Mouse (Mus musculus) liver, postnatal 0 days (tissue): ENCODE results near the gene Gm49711.

Experiments used
- CTCF ChIP-seq: sonication (generic); IDR thresholded peaks from 2 replicates; pipeline ENCODE4 v1.5.1; 2016; ENCODE audit warnings: antibody characterized with exemption, low read depth
- EP300 ChIP-seq: IDR thresholded peaks from 2 replicates; pipeline ENCODE4 v1.6.1; 2016; ENCODE audit warnings: antibody characterized with exemption, low read depth, mild to moderate bottlenecking

GRCm38 (mm10) chr16:92057456-92057851, 662 bp upstream of the Gm49711 start:
- TF ChIP-seq CTCF: no peak
- no peak for TF ChIP-seq EP300
